Mouse (Mus musculus) embryonic fibroblast, embryonic 13.5 days (primary cell): ENCODE measurements around the gene Tns2.
A peak's percentile ranks its signal among the peaks of the same experiment; 100 is the strongest.

Source experiments
- CTCF ChIP-seq: IDR thresholded peaks from 2 replicates; pipeline ENCODE4 v1.5.1; 2011; ENCODE audit warnings: mild to moderate bottlenecking, control low read depth, low read length, moderate library complexity, borderline replicate concordance; ENCODE audit not compliant: insufficient read depth
- POLR2A ChIP-seq: IDR thresholded peaks from 2 replicates; pipeline ENCODE4 v1.6.1; 2011; ENCODE audit warnings: low read depth, mild to moderate bottlenecking, control low read depth, low read length, moderate library complexity

DNA sequence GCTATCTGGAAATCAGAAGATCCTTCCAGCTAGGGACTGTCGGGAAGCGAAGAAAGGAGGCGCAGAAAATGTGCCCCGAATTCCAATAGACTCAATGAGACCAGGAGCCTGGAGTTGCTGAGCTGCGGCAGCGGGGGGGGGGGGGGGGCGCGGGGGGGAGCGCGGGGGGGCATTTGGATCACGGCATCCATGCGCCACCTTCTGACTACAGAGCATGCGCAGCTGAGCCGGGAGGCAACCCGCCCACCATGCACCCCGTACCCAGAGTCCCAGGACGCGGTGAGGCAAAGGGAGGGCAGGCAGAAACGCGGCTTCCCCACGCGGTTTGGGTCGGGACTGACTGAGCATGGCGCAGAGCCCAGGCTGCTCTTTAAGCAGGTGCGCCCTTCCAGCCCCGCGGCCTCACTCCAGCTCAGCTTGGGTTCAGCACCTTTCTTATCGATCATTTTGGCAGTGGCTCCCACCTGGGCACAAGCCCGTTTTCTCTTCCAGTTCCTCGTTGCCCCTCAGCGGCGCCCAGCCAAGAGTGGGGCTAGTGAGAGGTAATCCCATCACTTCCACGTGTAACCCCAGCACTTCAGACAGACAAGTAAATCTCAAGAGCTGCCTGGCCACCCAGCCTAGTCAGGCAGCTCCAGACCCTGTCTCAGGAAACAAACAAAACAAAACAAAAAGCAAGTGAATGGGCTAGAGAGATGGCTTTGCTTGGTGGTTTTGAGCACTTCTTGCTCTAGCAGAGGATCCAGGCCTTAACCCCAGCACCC is 48.1 kb upstream of the Tns2 start:
- TF ChIP-seq POLR2A (peak; percentile 64), CTCF (no peak)
